ENCODE assay signal across 8 mouse cellular contexts in the genomic region with DNA sequence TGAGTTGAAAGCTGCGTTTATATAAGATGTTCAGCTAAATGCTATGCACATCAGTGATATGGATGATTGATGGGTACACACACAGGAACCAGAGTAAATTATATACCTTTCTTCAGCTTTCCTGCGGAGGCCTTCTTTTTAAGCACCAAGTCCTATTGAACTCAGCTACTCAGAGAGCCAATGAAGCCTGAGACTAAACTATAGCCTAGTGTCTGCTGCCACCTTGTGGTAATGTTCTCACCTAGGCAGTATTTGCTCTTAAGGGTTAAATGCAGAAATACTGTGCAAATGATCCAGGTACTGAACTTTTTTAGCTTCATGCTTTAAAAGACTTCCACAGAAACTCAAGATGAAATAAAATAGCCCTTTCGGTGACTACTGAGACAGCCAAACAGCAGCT. TPM values are rescaled to one million over a fixed set of nuclear protein-coding genes. Genes with fewer than 3 reads are reported as not detected.
DNase-seq lines count a peak whose midpoint lies in the region; ATAC-seq and TF ChIP-seq lines count a peak whose summit lies in the region.

No protein-coding gene starts in this region.

- no peak for TF ChIP-seq POLR2A in cortical plate, adult 2 months (IDR thresholded peaks at IDR 0.05; ENCODE audit: extremely low read depth, insufficient read depth, low read length)

- peak; percentile 22 for DNase-seq in heart, adult 8-10 months (ENCODE audit: low spot score)
- DNase-seq in heart, adult 11 months, result no peak
- DNase-seq in heart, postnatal 4 days, result peak; percentile 70
- peak; percentile 76 for DNase-seq in layer of hippocampus, adult 11-12 months (ENCODE audit: low spot score)
- DNase-seq in lung, postnatal 25 days (ENCODE audit: low spot score), result peak; percentile 41
- DNase-seq in right cerebral cortex, postnatal 10 days (ENCODE audit: low spot score in 2 of 2), result peak; percentile 79 to 82

- H3K4me1 ChIP-seq in cortical plate, adult 2 months (ENCODE audit: control insufficient read depth, insufficient read depth, low read length), result no peaks in the 10 kb centered on the region

- no peak overlapping the region for H3K27ac ChIP-seq in cortical plate, adult 2 months (ENCODE audit: insufficient read depth, low read length)

- no peak overlapping the region for H3K4me3 ChIP-seq in cortical plate, adult 2 months (ENCODE audit: insufficient read depth, low read length)

- ATAC-seq in activated CD4-positive, CD25-positive, alpha-beta regulatory T cell, adult 4 months, result peak; percentile 65

- TF ChIP-seq CTCF in cortical plate, adult 2 months (IDR thresholded peaks at IDR 0.05; ENCODE audit: extremely low read depth, insufficient read depth, low read length), result peak; percentile 65; the same call in 1 of the 2 replicates

RNA-seq across cellular contexts. Expression of a gene that starts 3.4 kb away (rescaled TPM):
- not detected for total RNA-seq in heart, adult 8-10 months (2022)
- polyA plus RNA-seq in activated CD4-positive, CD25-positive, alpha-beta regulatory T cell, adult 4 months (2017; shearing (Covaris generic)), result not detected
- polyA plus RNA-seq in cortical plate, adult 2 months (2012; rRNA removed), result not detected in 2 replicates
- not detected for total RNA-seq in heart, postnatal 4 days (2021)

RNA-seq across cellular contexts. Expression of a gene that starts 43.6 kb away (rescaled TPM):
- total RNA-seq in heart, adult 8-10 months (2022), result 10 to 100 TPM; 12.5 to 17.3 (median 16.1) TPM
- polyA plus RNA-seq in activated CD4-positive, CD25-positive, alpha-beta regulatory T cell, adult 4 months (2017; shearing (Covaris generic)), result 10 to 100 TPM; 10.9 to 13.3 TPM
- 26.0 and 28.5 TPM in 2 replicates for polyA plus RNA-seq in cortical plate, adult 2 months (2012; rRNA removed)
- 10 to 100 TPM; 17.2 to 22.8 TPM for total RNA-seq in heart, postnatal 4 days (2021)

RNA-seq across cellular contexts. Expression of a gene that starts 44.0 kb away (rescaled TPM):
- total RNA-seq in heart, adult 8-10 months (2022), result 10 to 100 TPM; 80.7 to 94.7 (median 81.9) TPM
- polyA plus RNA-seq in activated CD4-positive, CD25-positive, alpha-beta regulatory T cell, adult 4 months (2017; shearing (Covaris generic)), result 100 to 1,000 TPM; 129 to 167 TPM
- 82.4 and 85.8 TPM in 2 replicates for polyA plus RNA-seq in cortical plate, adult 2 months (2012; rRNA removed)
- total RNA-seq in heart, postnatal 4 days (2021), result 100 to 1,000 TPM; 133 to 142 TPM
